Mouse (Mus musculus) embryonic facial prominence, embryonic 11.5 days (tissue): Measurements from ENCODE around the gene Slc35c1. TPM values are rescaled to one million over a fixed set of nuclear protein-coding genes. Genes with fewer than 3 reads are reported as not detected.

Experiments
- ATAC-seq: fragments of 200-750 bp; cut with Nextera tagmentation; replicated peaks from 2 replicates; pipeline ENCODE4 v1.8.0; 2017; ENCODE audit warnings: low read depth; ENCODE audit not compliant: insufficient number of reproducible peaks, low FRiP score, low TSS enrichment
- DNase-seq: peaks from one replicate; pipeline ENCODE4 v3.0.0-alpha.2; 2015; ENCODE audit warnings: low spot score
- H3K27ac ChIP-seq: fragments of 300-500 bp; sonication (generic); replicated peaks from 2 replicates; pipeline ENCODE4 v1.5.1; 2014; ENCODE audit warnings: mild to moderate bottlenecking, low read depth, low read length, control low read depth
- H3K27me3 ChIP-seq: fragments of 300-500 bp; sonication (generic); 2 replicates; pipeline ENCODE4 v1.6.1; 2014; ENCODE audit warnings: mild to moderate bottlenecking, low read length, moderate library complexity, mixed read lengths; ENCODE audit not compliant: control insufficient read depth, insufficient read depth
- H3K36me3 ChIP-seq: fragments of 300-500 bp; sonication (generic); replicated peaks from 2 replicates; pipeline ENCODE4 v1.6.1; 2014; ENCODE audit warnings: low read depth, mild to moderate bottlenecking, low read length, moderate library complexity, mixed read lengths; ENCODE audit not compliant: control insufficient read depth, insufficient read depth
- H3K4me1 ChIP-seq: fragments of 300-500 bp; sonication (generic); 2 replicates; pipeline ENCODE4 v1.6.1; 2014; ENCODE audit warnings: low read length, mixed read lengths; ENCODE audit not compliant: control insufficient read depth, insufficient read depth
- H3K4me2 ChIP-seq: fragments of 300-500 bp; sonication (generic); 2 replicates; pipeline ENCODE4 v1.6.1; 2014; ENCODE audit warnings: low read depth, mild to moderate bottlenecking, control low read depth, low read length, moderate library complexity
- H3K4me3 ChIP-seq: fragments of 300-500 bp; sonication (generic); 2 replicates; pipeline ENCODE4 v1.5.1; 2014; ENCODE audit warnings: low read depth, low read length, control low read depth
- H3K9ac ChIP-seq: fragments of 300-500 bp; sonication (generic); replicated peaks from 2 replicates; pipeline ENCODE4 v1.6.1; 2014; ENCODE audit warnings: mild to moderate bottlenecking, control low read depth, low read length
- H3K9me3 ChIP-seq: fragments of 300-500 bp; sonication (generic); replicated peaks from 2 replicates; pipeline ENCODE4 v1.6.1; 2016; ENCODE audit warnings: mild to moderate bottlenecking, low read length, inconsistent platforms, mixed read lengths; ENCODE audit not compliant: control insufficient read depth
- WGBS: fragments of 180-500 bp; shearing (Covaris S2); extraction: QIAGEN DNeasy Blood & Tissue Kit; methylation state at CpG from one replicate; pipeline ENCODE4 v1.1.7; 2014; 5-methylcytosine and 5-hydroxymethylcytosine counted together
- polyA plus RNA-seq: library from polyadenylated mRNA; unstranded; fragments of >200 nt; fragmentation: Nextera tagmentation; extraction: Ambion mirVana; gene quantifications from 2 replicates; pipeline ENCODE4 v1.2.1, GENCODE M21; 2014

The Slc35c1 gene
- polyA plus RNA-seq, 1 experiment from 2014 or later = 6.1 TPM

GRCm38 (mm10) chr2:92405687-92406086 is 54.7 kb downstream of the Slc35c1 start:
- H3K9me3 ChIP-seq = no peaks in the 10 kb centered on the region
- no peak overlapping the region for H3K9ac ChIP-seq
- no peaks in the 10 kb centered on the region for H3K4me1 ChIP-seq
- H3K27me3 ChIP-seq = no peaks in the 10 kb centered on the region
- ATAC-seq (no peak), DNase-seq (no peak)
- peaks cover 7% of the 10 kb centered on the region for H3K36me3 ChIP-seq
- H3K4me2 ChIP-seq = no peak overlapping the region
- no peak overlapping the region for H3K4me3 ChIP-seq
- H3K27ac ChIP-seq = no peak overlapping the region
- WGBS = 93% methylated on average over 7 of the region's 7 CpGs

GRCm38 (mm10) chr2:92404737-92405136 is 55.6 kb downstream of the Slc35c1 start:
- DNase-seq = no peak
- ATAC-seq = no peak
- no peaks in the 10 kb centered on the region for H3K27me3 ChIP-seq
- no peak overlapping the region for H3K9ac ChIP-seq
- no peak overlapping the region for H3K27ac ChIP-seq
- no peak overlapping the region for H3K4me2 ChIP-seq
- no peak overlapping the region for H3K4me3 ChIP-seq
- no peaks in the 10 kb centered on the region for H3K4me1 ChIP-seq
- H3K36me3 ChIP-seq = peaks cover 7% of the 10 kb centered on the region
- WGBS = 73% methylated on average over 6 of the region's 6 CpGs
- no peaks in the 10 kb centered on the region for H3K9me3 ChIP-seq

- peaks cover 4% of the 10 kb centered on the region for H3K36me3 ChIP-seq
- no peak overlapping the region for H3K27ac ChIP-seq
- H3K27me3 ChIP-seq = no peaks in the 10 kb centered on the region
- ATAC-seq (no peak), DNase-seq (no peak)
- H3K4me1 ChIP-seq = no peaks in the 10 kb centered on the region
- H3K4me2 ChIP-seq = no peak overlapping the region
- no peak overlapping the region for H3K9ac ChIP-seq
- no peak overlapping the region for H3K4me3 ChIP-seq
- no peaks in the 10 kb centered on the region for H3K9me3 ChIP-seq
- 91% methylated on average over 5 of the region's 5 CpGs for WGBS
Observed at GRCm38 (mm10) chr2:92403776-92404319, 56.5 kb downstream of the Slc35c1 start.

Other genes with a start within 250 kb of the Slc35c1 start
- gene Pex16, start 85.9 kb downstream of the Slc35c1 start, polyA plus RNA-seq = 11.7 and 14.3 TPM in 2 replicates
- gene Large2, start 85.7 kb downstream of the Slc35c1 start, polyA plus RNA-seq = 5.8 and 6.6 TPM in 2 replicates
- 1.6 and 1.9 TPM in 2 replicates for gene 1700029I15Rik, start 78.0 kb downstream of the Slc35c1 start, polyA plus RNA-seq
- 18.8 and 21.9 TPM in 2 replicates for gene Mapk8ip1, start 59.3 kb downstream of the Slc35c1 start, polyA plus RNA-seq
- gene Cry2, start 26.5 kb downstream of the Slc35c1 start, polyA plus RNA-seq = 12.6 and 13.7 TPM in 2 replicates
- 2.4 and 3.4 TPM in 2 replicates for gene Chst1, start 139.2 kb upstream of the Slc35c1 start, polyA plus RNA-seq